Mouse (Mus musculus): ENCODE results near the gene Lrwd1.
A peak's percentile ranks its signal among the peaks of the same experiment; 100 is the strongest.
"Not testable (repeated sequence)": the region's sequence is repeated elsewhere in the genome, so short reads cannot be mapped to it uniquely, and the experiment has no call there.

The Lrwd1 gene

DNA sequence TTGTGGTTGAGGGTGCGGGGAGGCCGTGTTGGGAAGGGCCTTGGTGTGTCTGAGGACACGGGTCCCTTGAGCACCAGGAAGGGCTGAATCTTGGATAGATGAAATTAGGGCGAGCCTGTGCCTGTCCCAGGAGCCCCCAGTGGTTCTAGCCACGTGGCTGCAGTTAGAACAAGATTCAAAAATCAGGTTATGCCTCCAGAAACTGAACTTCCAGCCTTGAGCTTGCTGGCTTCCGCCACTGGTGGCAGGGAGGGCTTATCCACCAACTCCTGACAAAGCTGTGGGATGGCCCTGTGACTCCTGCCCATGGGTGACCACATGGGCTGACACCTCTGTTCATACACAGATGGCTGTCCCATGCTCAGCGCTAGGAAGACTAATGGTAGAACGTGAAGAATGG is 11.8 kb upstream of the Lrwd1 start:
- DNase-seq (ENCODE audit: low read depth, low spot score), result no peak

DNA sequence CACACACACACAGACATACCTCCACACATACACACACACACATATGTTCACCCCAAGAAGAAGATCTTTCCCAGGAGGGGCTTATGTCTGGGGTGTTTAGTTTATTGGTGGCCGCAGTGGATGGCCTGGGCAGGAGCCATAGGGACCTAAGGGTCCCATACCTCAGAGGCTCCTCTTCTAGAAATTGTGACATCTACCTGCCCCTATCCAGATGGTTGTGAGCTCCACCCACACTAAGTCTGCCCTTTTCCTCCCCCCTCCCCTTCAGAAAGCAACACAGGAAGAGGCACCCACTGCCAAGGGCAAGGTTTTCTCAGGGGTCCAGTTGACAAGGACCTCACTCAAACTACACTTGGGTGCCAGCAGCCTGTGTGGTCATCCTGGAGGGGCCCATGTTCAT is 11.1 kb upstream of the Lrwd1 start:
- DNase-seq (ENCODE audit: low read depth, low spot score), result peak; percentile 78

DNA sequence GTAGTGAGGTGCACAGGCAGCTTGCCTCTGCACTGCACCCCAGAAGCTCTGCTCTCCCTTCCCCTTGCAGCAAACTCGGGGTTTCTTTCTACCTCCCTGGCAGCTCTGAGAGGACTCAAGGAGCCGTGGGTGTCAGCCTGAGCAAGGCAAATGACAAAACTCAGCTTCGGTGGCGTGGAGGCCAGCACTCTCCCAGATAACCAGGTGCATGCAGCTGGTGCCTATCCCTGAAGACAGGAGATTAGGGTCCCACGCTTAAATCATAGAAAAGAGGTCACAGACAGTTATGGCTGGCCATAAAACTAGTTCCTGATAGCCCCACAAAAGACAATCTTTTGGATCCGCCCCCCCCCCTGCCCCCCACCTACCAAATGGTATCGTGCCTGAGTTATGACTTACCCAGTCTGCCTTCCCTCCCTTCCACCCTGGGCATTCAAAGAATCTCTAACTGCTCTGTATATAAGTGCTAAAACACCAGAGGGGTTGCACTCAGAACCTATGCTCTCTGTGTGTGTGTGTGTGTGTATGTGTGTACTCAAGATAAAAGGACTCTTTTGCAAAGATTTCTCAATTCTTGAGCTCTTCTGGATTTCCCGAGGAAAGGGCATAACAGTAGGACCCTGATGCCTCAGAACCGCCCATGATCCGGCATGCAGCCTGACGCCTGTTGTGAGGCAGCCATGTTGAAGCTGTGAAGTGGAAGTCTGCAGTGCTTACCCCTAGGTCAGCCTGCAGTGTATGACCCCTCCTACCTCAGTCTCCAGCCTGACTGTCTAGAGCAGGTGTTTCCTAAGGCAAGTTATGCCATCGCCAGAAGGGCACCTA is 8.9 kb upstream of the Lrwd1 start:
- DNase-seq (ENCODE audit: low read depth, low spot score), result no peak

DNA sequence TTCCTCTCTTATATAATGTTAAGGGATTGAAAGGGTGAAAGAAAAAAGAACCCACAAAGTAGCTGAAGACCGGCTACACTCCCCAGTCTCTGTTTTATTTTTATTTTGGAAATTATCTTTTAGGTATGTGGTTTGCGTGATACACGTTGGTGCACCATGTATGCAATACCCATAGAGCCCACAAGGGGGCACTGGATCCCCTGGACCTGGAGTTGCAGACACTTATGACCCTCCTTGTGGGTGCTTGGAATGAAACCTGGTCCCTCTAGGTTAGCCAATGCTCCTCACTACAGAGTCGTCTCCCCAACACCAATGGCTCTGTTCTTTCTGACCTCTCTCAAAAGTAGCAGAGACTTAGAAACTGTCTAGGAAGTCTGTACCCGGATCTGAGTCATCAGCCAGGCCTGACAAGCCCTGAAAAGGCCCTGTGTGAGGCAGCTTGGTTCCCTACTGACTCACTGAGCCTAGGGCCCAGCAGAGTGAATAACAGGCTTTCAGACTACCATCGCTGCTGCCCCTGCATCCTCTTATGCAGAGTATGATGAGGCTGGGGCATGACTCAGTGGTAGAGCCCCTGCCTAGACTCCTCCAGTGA is 7.4 kb upstream of the Lrwd1 start:
- peak; percentile 43 for DNase-seq (ENCODE audit: low read depth, low spot score)

DNA sequence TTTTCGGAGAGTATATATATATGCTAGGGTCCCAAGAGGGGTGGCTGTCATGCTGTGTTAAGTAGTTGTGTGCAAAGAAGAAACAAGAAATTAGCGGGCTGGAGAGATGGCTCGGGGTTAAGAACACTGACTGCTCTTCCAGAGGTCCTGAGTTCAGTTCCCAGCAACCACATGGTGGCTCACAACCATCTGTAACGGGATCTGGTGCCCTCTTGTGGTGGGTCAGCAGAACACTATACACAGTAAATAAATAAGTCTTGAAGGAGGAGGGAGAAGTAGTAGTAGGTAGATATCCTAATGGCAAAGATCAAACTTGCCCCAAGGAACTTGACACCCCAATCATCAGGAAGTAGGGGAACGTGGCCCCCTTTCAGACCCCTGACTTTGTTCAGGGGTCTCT is 6.9 kb upstream of the Lrwd1 start:
- peak; percentile 32 for DNase-seq (ENCODE audit: low read depth, low spot score)

DNA sequence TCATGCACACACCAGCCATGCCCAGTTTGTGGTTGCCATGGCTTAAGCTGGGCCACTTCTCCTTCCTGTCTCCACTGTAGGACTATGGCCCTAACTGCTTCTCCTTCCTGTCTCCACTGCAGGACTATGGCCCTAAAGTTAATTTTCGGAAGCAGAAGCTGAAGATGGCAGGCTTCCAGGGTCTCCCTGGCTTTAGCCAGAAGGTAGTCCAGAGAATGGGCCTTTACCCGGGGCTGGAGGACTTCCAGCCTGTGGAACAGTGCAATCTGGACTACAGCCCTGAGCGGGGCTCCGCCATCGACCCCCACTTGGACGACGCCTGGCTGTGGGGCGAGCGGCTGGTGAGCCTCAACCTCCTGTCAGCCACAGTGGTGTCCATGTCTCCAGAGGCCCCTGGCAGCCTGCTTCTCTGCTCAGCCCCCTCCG is 4.2 kb upstream of the Lrwd1 start:
- no peak for DNase-seq (ENCODE audit: low read depth, low spot score)

DNA sequence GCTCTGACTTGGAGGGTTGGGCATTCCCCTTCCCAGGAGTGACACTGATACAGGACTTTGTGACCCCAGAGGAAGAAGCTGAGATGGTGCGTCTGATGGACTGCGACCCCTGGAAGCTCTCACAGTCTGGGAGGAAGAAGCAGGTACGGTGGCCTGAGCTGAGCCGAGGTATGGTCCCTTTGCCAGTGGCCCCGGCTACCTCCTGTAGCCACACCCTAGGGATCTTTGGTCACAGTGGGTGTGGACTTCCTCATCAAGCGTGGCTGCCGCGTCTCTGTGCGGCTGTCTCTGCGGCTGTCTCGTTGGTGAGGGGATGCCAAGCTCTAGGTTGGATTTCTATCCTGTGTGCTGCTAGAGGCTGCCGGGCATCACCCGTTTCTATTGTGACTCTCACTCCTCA is 3.5 kb upstream of the Lrwd1 start:
- no peak for DNase-seq (ENCODE audit: low read depth, low spot score)

DNA sequence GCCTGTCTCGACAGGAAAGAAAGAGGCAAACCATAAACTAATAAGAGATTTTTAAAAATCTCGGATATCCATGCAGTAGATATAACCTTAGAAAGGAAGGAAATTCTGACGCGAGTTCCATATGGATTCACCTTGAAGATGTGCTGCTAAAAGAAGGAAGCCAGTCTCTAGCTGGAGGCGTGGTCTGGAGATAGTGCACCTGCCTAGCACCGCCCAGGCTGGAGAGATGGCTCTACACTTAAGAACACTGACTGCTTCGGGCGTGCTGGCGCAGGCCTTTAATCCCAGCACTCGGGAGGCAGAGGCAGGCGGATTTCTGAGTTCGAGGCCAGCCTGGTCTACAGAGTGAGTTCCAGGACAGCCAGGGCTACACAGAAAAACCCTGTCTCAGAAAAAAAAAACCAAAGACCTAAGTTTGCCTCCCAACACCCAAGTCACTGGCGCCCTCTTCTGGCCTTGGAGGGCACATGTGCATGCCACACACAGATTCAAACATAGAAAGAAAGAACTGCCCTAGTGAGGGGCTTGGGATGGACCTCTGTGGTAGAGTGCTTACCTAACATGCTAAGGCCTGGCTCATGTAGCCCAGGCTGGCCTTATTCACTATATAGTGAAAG is 1.9 kb upstream of the Lrwd1 start:
- DNase-seq (ENCODE audit: low read depth, low spot score), result peak; percentile 75

DNA sequence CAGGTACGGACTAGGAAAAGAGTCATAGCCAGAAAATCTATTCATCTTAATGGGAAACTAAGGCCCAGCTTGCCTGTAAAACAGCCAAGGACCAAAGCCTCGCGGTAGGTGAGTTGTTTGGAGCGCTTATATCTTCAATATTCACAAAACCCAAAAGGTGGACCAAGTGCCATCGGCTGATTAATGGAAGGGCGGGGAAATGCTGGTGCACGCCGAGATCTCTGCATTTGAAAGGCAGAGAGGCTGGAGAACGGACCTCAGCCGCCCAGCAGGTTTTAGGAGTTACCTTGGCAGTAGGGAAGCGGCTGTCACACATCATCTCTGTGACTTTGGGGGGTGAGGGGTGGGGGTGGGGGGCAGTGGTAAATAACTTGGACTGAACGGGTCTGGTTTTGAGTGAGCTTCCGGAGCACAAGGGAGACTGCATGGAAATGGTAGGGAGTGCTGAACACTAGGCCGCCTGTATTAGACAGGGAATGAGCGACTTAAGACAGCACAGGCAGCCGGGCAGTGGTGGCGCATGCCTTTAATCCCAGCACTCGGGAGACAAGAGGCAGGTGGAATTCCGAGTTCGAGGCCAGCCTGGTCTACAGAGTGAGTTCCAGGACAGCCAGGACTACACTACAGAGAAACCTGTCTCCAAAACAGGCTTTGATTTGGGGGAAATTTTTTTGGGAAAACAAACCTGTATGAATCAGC is 567 bp upstream of the Lrwd1 start:
- no peak for DNase-seq (ENCODE audit: low read depth, low spot score)

DNA sequence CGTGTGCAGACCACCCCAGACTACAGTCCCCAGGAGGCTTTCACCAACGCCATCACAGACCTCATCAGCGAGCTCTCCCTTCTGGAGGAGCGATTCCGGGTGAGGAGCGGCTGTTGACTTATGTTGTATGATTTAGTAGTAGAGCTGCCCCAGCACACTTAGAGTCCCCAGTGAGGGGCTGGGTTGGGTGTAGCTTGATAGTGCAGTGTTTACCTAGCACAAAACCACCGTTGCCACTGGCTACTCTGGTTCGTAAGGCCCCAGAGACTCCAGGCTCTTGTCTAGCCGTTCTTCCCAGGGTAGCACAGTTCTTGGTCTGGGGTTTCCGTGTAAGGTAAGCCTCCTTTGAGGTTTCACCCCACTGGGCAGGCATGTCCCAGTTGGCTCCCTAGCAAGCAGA is 13.7 kb downstream of the Lrwd1 start:
- no peak for DNase-seq (ENCODE audit: low read depth, low spot score)

DNA sequence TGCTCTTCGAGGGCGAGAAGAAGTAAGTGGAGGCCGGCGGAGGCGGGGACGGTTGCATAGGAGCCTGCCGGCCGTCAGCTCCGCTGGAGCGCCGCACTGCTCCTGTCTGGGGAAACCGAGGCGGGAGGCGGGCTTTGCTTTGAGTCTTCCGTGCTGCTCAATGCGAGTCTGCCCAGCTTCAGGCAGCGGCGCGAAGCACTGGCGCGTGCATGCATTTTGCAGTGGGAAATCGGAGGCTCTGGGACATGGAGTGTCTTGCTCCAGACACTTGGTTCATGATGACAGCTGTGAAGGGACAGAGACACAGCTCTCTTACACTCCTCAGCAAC is 19.1 kb downstream of the Lrwd1 start:
- no peak for DNase-seq (ENCODE audit: low read depth, low spot score)

DNA sequence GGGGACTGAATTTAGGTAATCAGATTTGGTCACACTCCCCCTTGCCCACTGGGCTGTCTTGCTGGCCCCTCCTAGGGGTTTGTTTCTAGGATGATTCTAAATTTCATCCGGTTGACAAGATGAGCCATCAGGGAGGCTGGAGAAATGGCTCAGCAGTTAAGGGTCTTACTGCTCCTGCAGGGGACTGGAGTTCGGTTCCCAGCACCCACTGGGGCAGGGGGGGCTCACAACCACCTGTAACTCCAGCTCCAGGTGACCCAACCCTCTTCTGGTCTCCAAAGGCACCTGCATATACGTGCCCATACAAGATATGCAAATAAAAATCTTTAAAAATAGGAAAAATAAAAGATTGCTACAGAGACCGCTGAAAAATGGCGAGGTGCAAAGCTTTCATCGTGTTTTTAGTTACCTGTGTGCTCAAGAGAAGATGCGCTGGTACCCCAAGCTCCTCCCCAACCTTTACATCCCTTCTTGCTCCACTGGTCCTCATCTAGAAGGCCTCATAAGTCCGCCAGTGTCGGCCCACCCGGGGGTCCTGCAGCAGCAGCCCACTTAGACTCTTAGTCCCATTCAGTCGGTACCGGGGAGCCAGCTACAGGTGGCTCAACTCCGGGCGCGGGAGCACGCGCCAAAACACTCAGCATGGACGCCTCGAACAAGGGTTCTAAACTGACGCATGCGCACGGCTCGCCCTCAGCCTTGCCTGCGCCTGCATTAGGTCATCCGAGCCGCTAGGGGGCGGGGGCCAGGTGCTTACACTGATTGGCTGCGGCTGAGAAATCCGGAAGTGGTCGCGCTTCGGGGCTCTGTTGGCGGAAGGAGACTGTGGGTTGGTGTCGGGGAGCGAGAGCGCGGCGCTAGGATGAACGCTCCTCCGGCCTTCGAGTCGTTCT is 19.7 kb downstream of the Lrwd1 start, which contains the start of gene Polr2j:
Gene Polr2j (plus strand): TSS at position 741 of the 893 bp plus-strand sequence.
- peak; percentile 97 for DNase-seq (ENCODE audit: low read depth, low spot score)

DNA sequence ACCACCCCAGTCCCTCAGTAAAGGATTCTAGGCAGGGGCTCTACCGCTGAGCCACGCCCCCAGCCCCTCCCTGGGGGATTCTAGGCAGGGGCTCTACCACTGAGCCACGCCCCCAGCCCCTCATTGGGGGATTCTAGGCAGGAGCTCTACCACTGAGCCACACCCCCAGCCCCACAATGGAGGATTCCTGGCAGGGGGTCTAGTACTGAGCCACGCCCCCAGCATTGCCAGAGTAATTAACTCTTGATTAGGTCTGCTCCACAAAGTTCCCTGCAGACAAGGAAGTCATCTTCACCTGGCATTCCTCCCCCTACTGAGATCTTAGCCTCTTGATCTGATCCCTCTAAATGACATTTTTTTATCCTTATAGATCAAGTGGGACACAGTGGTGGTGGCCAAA is 22.3 kb downstream of the Lrwd1 start:
- DNase-seq (ENCODE audit: low read depth, low spot score), result not testable (repeated sequence)

DNA sequence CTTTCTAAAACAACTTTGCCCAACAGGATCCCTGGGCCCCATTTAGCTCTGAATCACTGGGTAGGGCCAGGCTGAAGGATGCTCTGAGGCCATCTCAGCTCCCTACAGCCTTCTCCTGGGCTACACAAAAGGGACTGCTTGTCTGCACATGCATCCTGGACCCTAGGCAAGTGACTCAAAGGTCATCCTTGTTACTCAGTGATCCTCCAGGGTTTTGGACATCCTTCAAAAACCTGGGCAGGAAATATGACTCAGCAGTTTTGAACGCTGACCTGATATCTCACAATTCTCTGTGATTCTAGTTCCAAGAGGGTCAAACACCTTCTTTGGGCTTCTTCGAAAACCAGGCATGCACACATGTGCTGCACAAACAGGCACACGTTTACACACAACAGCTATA is 26.8 kb downstream of the Lrwd1 start:
- no peak for DNase-seq (ENCODE audit: low read depth, low spot score)

DNA sequence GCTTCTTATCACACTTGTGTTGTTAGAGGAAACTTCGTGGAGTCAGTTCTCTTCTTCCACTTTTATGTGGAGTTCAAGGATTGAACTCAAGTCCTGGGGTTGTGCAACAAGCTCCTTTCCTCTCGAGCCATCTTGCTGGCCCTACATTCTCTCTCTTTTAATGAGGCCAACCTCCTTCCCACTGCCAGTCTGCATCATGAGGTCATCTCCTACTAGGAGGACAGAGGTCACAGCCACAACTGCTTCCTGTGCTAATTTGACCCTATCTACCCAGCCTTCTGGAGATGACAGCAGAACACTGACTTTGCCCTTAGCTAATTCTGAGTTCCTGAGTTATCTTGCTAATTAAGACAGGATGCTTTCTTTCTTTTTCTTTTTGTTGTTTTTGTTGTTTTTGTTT is 27.4 kb downstream of the Lrwd1 start:
- no peak for DNase-seq (ENCODE audit: low read depth, low spot score)

DNA sequence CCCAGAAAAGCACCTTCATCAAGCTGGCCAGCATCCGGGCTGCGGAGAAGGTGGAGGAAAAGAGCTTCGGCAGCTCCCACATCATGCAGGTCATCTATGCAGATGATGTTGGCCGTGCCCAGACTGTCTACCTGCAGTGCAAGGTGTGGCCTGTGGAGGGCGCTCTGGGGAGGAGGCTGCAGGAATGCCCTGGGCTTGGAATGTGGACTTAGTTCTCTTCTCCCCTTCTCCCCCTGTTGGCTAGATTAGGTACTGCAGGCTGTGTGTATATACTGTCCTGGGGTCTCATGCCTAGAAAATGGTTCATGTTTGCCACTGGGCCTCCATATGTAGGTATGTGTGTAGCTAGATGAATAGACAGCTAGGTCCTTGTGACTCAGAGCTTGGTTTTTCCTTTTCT is 31.4 kb downstream of the Lrwd1 start:
- peak; percentile 35 for DNase-seq (ENCODE audit: low read depth, low spot score)

DNA sequence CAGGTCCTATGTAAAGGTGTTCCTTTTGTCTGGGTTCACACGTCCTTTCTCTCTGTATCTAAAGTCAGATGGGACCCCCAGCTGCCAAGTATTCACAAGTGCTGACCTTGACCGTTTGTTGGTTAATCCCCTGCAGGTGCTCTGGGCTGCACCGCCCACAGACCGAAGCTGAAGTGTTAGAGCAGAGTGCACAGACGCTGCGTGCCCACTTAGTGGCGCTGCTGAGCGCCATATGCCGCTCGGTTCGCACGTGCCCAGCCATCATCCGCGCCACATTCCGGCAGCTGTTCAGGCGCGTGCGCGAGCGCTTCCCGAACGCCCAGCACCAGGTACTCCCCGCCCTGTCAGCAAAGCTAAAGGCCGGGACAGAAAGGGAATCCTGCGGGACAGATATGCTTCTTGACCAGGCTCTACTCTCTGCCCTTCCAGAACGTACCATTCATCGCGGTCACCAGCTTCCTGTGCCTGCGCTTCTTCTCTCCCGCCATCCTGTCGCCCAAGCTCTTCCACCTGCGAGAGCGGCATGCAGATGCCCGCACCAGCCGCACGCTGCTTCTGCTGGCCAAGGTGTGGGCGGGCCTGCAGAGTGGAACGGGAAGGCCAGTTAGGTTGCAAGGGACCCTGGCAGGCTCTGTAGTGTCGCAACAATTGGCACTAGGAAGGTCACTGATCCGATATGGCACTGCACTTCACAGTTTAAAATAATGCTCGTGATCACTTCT is 33.6 kb downstream of the Lrwd1 start:
- DNase-seq (ENCODE audit: low read depth, low spot score), result peak; percentile 85

DNA sequence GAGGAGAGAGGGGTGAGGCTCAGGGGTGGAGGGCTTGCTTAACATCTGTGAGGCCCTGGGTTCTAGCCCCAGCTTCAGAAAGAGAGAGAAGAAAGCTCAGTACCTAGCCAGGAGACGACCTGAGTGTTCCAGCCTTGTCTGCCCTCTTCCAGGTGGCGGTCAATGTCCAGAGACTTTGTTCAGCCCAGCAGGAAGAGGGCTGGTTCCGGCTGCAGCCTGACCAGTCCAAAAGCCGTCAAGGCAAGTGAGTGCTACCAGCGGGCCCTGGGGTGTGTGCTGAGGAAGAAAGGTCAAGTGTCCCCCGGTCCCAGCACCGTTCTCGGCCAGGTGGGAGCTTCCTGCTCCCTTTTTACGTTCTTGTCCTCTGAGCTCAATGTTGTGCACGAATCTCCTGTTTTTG is 37.3 kb downstream of the Lrwd1 start:
- DNase-seq (ENCODE audit: low read depth, low spot score), result no peak

DNA sequence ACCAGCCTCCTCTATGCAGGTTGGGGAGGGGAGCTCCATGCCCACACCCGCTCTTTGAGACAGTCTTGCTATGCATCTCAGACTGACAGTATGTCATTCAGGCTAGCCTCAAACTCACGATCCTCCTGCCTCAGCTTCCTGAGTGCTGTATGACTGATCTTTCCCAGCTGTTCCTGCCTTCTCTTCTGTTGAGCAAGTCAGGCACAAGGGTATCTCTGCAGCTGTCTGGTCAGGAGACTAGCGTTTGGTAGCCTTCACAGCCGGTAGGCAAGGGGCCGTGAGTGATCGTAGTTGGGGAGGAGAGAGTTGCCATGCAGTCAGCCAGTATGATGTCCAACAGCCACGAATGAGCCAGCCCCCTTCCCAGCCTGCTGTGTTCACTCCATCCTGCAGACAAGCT is 40.8 kb downstream of the Lrwd1 start:
- no peak for DNase-seq (ENCODE audit: low read depth, low spot score)

DNA sequence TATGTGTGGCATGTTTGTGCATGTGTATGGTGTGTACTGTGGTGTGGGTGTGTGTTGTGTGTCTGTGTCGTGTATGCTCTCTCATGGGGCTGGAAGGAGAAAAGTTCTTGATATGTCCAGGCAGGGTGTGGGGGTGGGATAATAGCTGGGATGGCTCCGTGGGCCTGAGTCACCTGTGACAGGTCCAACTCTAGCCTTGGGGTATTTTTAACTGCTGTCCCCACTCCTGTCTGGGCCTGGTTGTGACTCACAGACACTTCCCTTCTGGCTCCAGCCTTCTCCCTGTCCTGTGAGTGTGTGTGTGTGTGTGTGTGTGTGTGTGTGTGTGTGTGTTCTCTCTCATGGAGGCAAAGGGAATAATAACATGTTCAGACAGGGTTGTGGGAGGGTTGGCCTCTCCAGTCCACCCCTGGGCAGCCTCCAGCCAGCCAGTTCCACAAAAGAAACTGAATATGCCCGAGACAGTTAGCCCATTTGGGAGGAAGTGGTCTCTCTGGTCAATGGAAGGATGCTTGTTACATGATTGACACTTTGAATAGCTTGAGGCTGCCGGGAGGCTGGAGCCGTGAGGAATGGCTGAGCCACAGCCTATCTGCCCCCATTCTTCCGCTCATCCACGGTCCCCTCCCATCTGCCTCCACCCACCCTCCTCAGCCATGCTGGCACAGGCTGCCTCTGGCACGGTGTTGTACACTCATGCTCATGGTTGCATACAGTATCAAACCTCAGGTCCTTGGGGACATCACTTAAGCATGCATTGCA is 41.4 kb downstream of the Lrwd1 start:
- no peak for DNase-seq (ENCODE audit: low read depth, low spot score)

Data from CD4-positive helper T cell, adult 2 months (primary cell).